ENCODE assay signal across 13 mouse cellular contexts in genomic region chr16:21604354-21604753, GRCm38 (mm10).
"Had no signal": no experiment of that assay in that cellular context is flagged by ENCODE, and none has a peak within 500 bp of the region (broad histone marks: within the 10 kb centered on the region; RNA-seq: fewer than 3 reads in every experiment).

No protein-coding gene starts in this region.

- H3K4me1 ChIP-seq: limb, embryonic 12.5 days had no signal

- H3K36me3 ChIP-seq: hindbrain, embryonic 15.5 days; limb, embryonic 12.5 days; midbrain, embryonic 15.5 days; stomach, embryonic 15.5 days had no signal

- DNase-seq: liver; lung, adult 2 months; lung, postnatal 36 days; right cerebral cortex, postnatal 14 days; thymus, postnatal 4 days had no signal

- H3K27me3 ChIP-seq: hindbrain, embryonic 15.5 days; limb, embryonic 12.5 days; midbrain, embryonic 15.5 days; stomach, embryonic 15.5 days had no signal

- H3K27ac ChIP-seq: hindbrain, embryonic 15.5 days; left cerebral cortex, adult 2 months; limb, embryonic 12.5 days; liver, embryonic 14.5 days; midbrain, embryonic 15.5 days; stomach, embryonic 15.5 days had no signal

- H3K9ac ChIP-seq: hindbrain, embryonic 15.5 days; limb, embryonic 12.5 days; liver, embryonic 14.5 days; midbrain, embryonic 15.5 days; stomach, embryonic 15.5 days had no signal

- H3K4me2 ChIP-seq: hindbrain, embryonic 15.5 days; limb, embryonic 12.5 days; midbrain, embryonic 15.5 days; stomach, embryonic 15.5 days had no signal

- H3K4me3 ChIP-seq: hindbrain, embryonic 15.5 days; left cerebral cortex, adult 2 months; limb, embryonic 12.5 days; midbrain, embryonic 15.5 days; stomach, embryonic 15.5 days had no signal

- ATAC-seq: intestine, embryonic 16.5 days; lung, postnatal 0 days; midbrain, embryonic 15.5 days had no signal

- H3K9me3 ChIP-seq: hindbrain, embryonic 15.5 days; limb, embryonic 12.5 days; midbrain, embryonic 15.5 days; stomach, embryonic 15.5 days had no signal
